11 mouse cellular contexts compared by ENCODE assay signal in the genomic region with DNA sequence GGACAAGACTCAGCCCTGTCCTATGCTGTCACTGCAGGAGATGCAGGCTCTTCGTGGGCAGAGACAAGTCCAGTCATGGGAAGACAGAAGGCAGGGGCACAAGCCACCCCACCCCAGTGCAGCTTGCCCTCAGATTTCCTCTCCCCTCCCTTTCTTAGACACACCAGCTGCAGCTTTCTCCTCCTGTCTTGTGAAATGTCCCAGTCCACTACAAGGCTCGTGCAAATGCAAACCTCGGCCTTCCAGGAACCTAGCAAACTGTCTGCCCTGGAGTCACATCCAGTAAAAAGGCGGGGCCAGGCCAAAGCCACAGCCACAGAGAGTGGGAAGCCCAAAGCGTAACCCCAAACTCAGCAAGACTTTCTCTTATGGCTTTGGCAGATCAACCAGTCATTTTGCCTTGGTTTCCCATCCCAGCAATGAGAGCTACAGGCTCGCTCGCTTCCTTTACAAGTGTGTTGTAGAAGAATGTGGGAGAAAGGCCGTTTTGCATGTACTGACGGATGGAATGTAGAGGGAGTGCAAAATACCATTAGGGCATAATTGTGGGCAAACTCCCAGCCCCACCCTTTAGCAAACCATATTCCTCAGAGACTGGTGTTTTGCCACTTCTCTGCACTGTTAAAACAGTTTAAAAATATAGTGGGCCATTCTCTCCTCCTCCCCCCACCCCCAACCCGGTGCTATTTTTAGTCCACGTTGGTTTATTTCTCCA.
A peak's percentile ranks its signal among the peaks of the same experiment; 100 is the strongest.
DNase-seq lines count a peak whose midpoint lies in the region; ATAC-seq and TF ChIP-seq lines count a peak whose summit lies in the region.
"Had no signal": no experiment of that assay in that cellular context is flagged by ENCODE, and none has a peak within 500 bp of the region (broad histone marks: within the 10 kb centered on the region; RNA-seq: fewer than 3 reads in every experiment).

No protein-coding gene starts in this region.

- H3K4me1 ChIP-seq in heart, adult 2 months (ENCODE audit: control insufficient read depth, insufficient read depth, low read length): peaks cover 18% of the 10 kb centered on the region
- peaks cover 30% of the 10 kb centered on the region for H3K4me1 ChIP-seq in embryonic facial prominence, embryonic 13.5 days
- peaks cover 7% of the 10 kb centered on the region; the same call in 1 of the 2 replicates for H3K4me1 ChIP-seq in lung, embryonic 14.5 days (ENCODE audit: insufficient read depth)

- H3K27ac ChIP-seq in heart, adult 2 months: peak overlapping the region; percentile 74
- peak overlapping the region; percentile 60 for H3K27ac ChIP-seq in embryonic facial prominence, embryonic 13.5 days
- peak overlapping the region; percentile 19; the same call in 1 of the 2 replicates for H3K27ac ChIP-seq in lung, embryonic 14.5 days (ENCODE audit: low read depth)

- TF ChIP-seq POLR2A in heart, adult 2 months (IDR thresholded peaks at IDR 0.05; ENCODE audit: insufficient read depth, low read depth, low read length): no peak

- no peaks in the 10 kb centered on the region; the same call in 1 of the 2 replicates for H3K36me3 ChIP-seq in heart, adult 2 months (ENCODE audit: control insufficient read depth, insufficient read depth, low read length)
- H3K36me3 ChIP-seq in embryonic facial prominence, embryonic 13.5 days: no peaks in the 10 kb centered on the region
- no peaks in the 10 kb centered on the region for H3K36me3 ChIP-seq in lung, embryonic 14.5 days (ENCODE audit: insufficient read depth)

- peak in 1 of 2 experiments; percentile 36 for DNase-seq in heart, adult 2 months
- DNase-seq in heart, adult 8-10 months (ENCODE audit: low spot score): no peak
- peak; percentile 91 for DNase-seq in 416B (ENCODE audit: low read depth)
- no peak for DNase-seq in lung, embryonic 14.5 days
- DNase-seq in cerebellum, postnatal 14 days: no peak
- DNase-seq in retina, postnatal 1 day: no peak
- no peak for DNase-seq in cerebellum, adult 11 months
- DNase-seq: adrenal gland, postnatal 36 days; gastrocnemius, postnatal 10 days; right cerebral cortex, adult 18-20 months had no signal

- intact Hi-C loops in heart, adult 2 months (cut with DNase I): no loop called here

- no peak overlapping the region for H3K9ac ChIP-seq in heart, adult 2 months (ENCODE audit: low read depth, low read length)
- no peak overlapping the region for H3K9ac ChIP-seq in embryonic facial prominence, embryonic 13.5 days
- no peak overlapping the region for H3K9ac ChIP-seq in lung, embryonic 14.5 days

- no peaks in the 10 kb centered on the region for H3K27me3 ChIP-seq in heart, adult 2 months (ENCODE audit: control insufficient read depth, insufficient read depth, low read length)
- peaks cover 24% of the 10 kb centered on the region for H3K27me3 ChIP-seq in embryonic facial prominence, embryonic 13.5 days
- H3K27me3 ChIP-seq in lung, embryonic 14.5 days (ENCODE audit: insufficient read depth, low read length): no peaks in the 10 kb centered on the region; the same call in 1 of the 2 replicates

- TF ChIP-seq EP300 in heart, adult 2 months (IDR thresholded peaks at IDR 0.05; ENCODE audit: insufficient read depth, low read depth, low read length): no peak

- no peak for TF ChIP-seq CTCF in heart, adult 2 months (IDR thresholded peaks at IDR 0.05)
- TF ChIP-seq CTCF in lung, embryonic 14.5 days (IDR thresholded peaks at IDR 0.05; ENCODE audit: low read depth): no peak

- H3K79me2 ChIP-seq in heart, adult 2 months (replicated peaks; ENCODE audit: control insufficient read depth, insufficient read depth, low read length): no peaks in the 10 kb centered on the region

- no peaks in the 10 kb centered on the region for H3K9me3 ChIP-seq in embryonic facial prominence, embryonic 13.5 days
- no peaks in the 10 kb centered on the region for H3K9me3 ChIP-seq in lung, embryonic 14.5 days (ENCODE audit: low read depth, low read length)

- WGBS in heart, adult 2 months: 51% methylated on average over 11 of the region's 11 CpGs
- WGBS in embryonic facial prominence, embryonic 13.5 days: 42% methylated on average over 11 of the region's 11 CpGs
- 52% methylated on average over 11 of the region's 11 CpGs for WGBS in lung, embryonic 14.5 days

- H3K4me3 ChIP-seq in heart, adult 2 months: no peak overlapping the region
- H3K4me3 ChIP-seq in embryonic facial prominence, embryonic 13.5 days: no peak overlapping the region
- no peak overlapping the region for H3K4me3 ChIP-seq in lung, embryonic 14.5 days (ENCODE audit: low read depth, low read length)

- ATAC-seq in embryonic facial prominence, embryonic 13.5 days (ENCODE audit: insufficient number of reproducible peaks, insufficient read depth, low FRiP score, low TSS enrichment, low read depth): 0 out of 2 replicates have a peak, but pooled peaks have one; percentile 60
- 0 out of 2 replicates have a peak, but pooled peaks have one; percentile 29 for ATAC-seq in lung, embryonic 14.5 days (ENCODE audit: insufficient read depth)

- H3K4me2 ChIP-seq in embryonic facial prominence, embryonic 13.5 days: no peak overlapping the region
- no peak overlapping the region for H3K4me2 ChIP-seq in lung, embryonic 14.5 days

Comparison
In these comparisons a context has a peak if more than half of its experiments do, and no peak if none do; other contexts are left out.
1. H3K27ac ChIP-seq: peak in every context shown above with its lines; median percentile 74 in heart, adult 2 months; 60 in embryonic facial prominence, embryonic 13.5 days; 19 in lung, embryonic 14.5 days.